In the genomic region with DNA sequence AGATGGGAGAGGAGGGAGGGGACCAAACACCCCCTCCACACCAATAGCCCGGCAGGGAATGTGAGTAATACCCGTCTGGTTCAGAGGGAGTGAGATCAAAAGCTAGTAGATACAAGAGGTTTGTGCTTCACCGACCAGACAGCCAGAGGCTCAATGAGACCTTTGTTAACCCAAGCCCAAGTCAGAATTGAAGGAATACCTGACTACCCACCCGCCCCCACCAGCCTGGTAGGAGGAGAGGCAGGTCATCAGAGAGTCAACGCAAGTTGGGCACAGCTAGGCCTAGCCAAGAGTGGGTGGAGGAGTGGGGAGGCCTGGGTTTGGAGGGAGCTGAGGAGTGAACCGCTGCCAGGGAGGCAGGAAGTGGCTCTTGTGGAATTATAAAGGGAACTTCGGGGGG, we compare ENCODE assay signal across 15 mouse cellular contexts. TPM values are rescaled to one million over a fixed set of nuclear protein-coding genes. Genes with fewer than 3 reads are reported as not detected.
DNase-seq lines count a peak whose midpoint lies in the region; ATAC-seq lines count a peak whose summit lies in the region.
"Had no signal": no experiment of that assay in that cellular context is flagged by ENCODE, and none has a peak within 500 bp of the region (broad histone marks: within the 10 kb centered on the region; RNA-seq: fewer than 3 reads in every experiment).

No protein-coding gene starts in this region.

- peak; percentile 52 for DNase-seq in 3T3-L1 (ENCODE audit: low read depth, low spot score)
- DNase-seq in Muller cell, postnatal 12 days (ENCODE audit: inconsistent ontology term) = peak; percentile 86
- DNase-seq in hindbrain, embryonic 11.5 days (ENCODE audit: low spot score) = peak; percentile 6
- peak; percentile 46 for DNase-seq in midbrain, embryonic 14.5 days
- DNase-seq in adrenal gland, postnatal 4 days (ENCODE audit: low spot score in 2 of 2) = no peak
- no peak for DNase-seq in urinary bladder, postnatal 10 days (ENCODE audit: low spot score)
- no peak for DNase-seq in left cerebral cortex, adult 18-20 months (ENCODE audit: low spot score in 2 of 2)
- no peak for DNase-seq in layer of hippocampus, postnatal 10 days (ENCODE audit: low spot score in 2 of 2)

- H3K27me3 ChIP-seq in hindbrain, embryonic 11.5 days (ENCODE audit: control insufficient read depth, insufficient read depth, low read length) = no peaks in the 10 kb centered on the region
- H3K27me3 ChIP-seq in midbrain, embryonic 14.5 days (ENCODE audit: control insufficient read depth, insufficient read depth, low read length) = no peaks in the 10 kb centered on the region

- H3K27ac ChIP-seq in hindbrain, embryonic 11.5 days (ENCODE audit: low read depth, low read length) = no peak overlapping the region
- peak overlapping the region; percentile 49 for H3K27ac ChIP-seq in midbrain, embryonic 14.5 days (replicated peaks; ENCODE audit: low read depth, low read length)
- H3K27ac ChIP-seq: embryonic facial prominence, embryonic 12.5 days had no signal

- H3K4me1 ChIP-seq in hindbrain, embryonic 11.5 days (replicated peaks; ENCODE audit: control insufficient read depth, insufficient read depth, low read length) = peaks cover 46% of the 10 kb centered on the region
- H3K4me1 ChIP-seq in midbrain, embryonic 14.5 days (ENCODE audit: control insufficient read depth, insufficient read depth, low read length) = peaks cover 93% of the 10 kb centered on the region

- H3K36me3 ChIP-seq in hindbrain, embryonic 11.5 days (ENCODE audit: control insufficient read depth, insufficient read depth, low read length) = no peaks in the 10 kb centered on the region
- H3K36me3 ChIP-seq in midbrain, embryonic 14.5 days (ENCODE audit: control insufficient read depth, insufficient read depth, low read length) = 0 out of 2 replicates have a peak, but pooled peaks cover 9% of the 10 kb centered on the region
- H3K36me3 ChIP-seq: embryonic facial prominence, embryonic 12.5 days; G1E had no signal

- no peak overlapping the region for H3K9ac ChIP-seq in hindbrain, embryonic 11.5 days (ENCODE audit: low read depth, low read length)
- peak overlapping the region; percentile 30; the same call in 1 of the 2 replicates for H3K9ac ChIP-seq in midbrain, embryonic 14.5 days (replicated peaks; ENCODE audit: low read length)
- H3K9ac ChIP-seq: embryonic facial prominence, embryonic 12.5 days had no signal

- no peak overlapping the region for H3K4me3 ChIP-seq in hindbrain, embryonic 11.5 days (ENCODE audit: low read depth, low read length)
- 0 out of 2 replicates have a peak overlapping the region, but pooled peaks have one; percentile 10 for H3K4me3 ChIP-seq in midbrain, embryonic 14.5 days (replicated peaks; ENCODE audit: low read depth, low read length)
- H3K4me3 ChIP-seq: embryonic facial prominence, embryonic 12.5 days had no signal

- no peak overlapping the region for H3K4me2 ChIP-seq in hindbrain, embryonic 11.5 days (replicated peaks; ENCODE audit: low read depth, low read length)
- H3K4me2 ChIP-seq in midbrain, embryonic 14.5 days (ENCODE audit: low read length) = peak overlapping the region; percentile 88
- H3K4me2 ChIP-seq: embryonic facial prominence, embryonic 12.5 days had no signal

- no peak for ATAC-seq in hindbrain, embryonic 11.5 days (ENCODE audit: low FRiP score)
- ATAC-seq in midbrain, embryonic 14.5 days (ENCODE audit: low FRiP score, low TSS enrichment) = no peak

- 14% methylated on average over 6 of the region's 7 CpGs for WGBS in hindbrain, embryonic 11.5 days
- 7% methylated on average over 7 of the region's 7 CpGs for WGBS in midbrain, embryonic 14.5 days

- no peaks in the 10 kb centered on the region for H3K9me3 ChIP-seq in hindbrain, embryonic 11.5 days (ENCODE audit: control insufficient read depth, low read length)
- no peaks in the 10 kb centered on the region for H3K9me3 ChIP-seq in midbrain, embryonic 14.5 days (ENCODE audit: control insufficient read depth, low read length)
- H3K9me3 ChIP-seq: embryonic facial prominence, embryonic 12.5 days; G1E had no signal

RNA-seq across cellular contexts. Expression of a gene that starts 5.1 kb away (rescaled TPM):
- 2.9 and 4.8 TPM in 2 replicates for polyA plus RNA-seq in hindbrain, embryonic 11.5 days (2014; fragmentation: Nextera tagmentation; extraction: Ambion mirVana)
- polyA plus RNA-seq in midbrain, embryonic 14.5 days (2014; fragmentation: Nextera tagmentation; extraction: Ambion mirVana) = 4.4 and 4.5 TPM in 2 replicates
- under 1 TPM; 0.17 to 0.25 TPM for total RNA-seq in adrenal gland, postnatal 4 days (2021)
- total RNA-seq in left cerebral cortex, adult 18-20 months (2021) = 1 to 10 TPM; 3.4 to 5.2 TPM
- 1 to 10 TPM; 1.7 TPM for total RNA-seq in layer of hippocampus, postnatal 10 days (2021)
- total RNA-seq: monocyte, adult 5-6 weeks had no signal
- polyA plus RNA-seq: G1E; liver, embryonic 16.5 days had no signal

RNA-seq across cellular contexts. Expression of a gene that starts 5.1 kb away (rescaled TPM):
- 8.9 and 11.3 TPM in 2 replicates for polyA plus RNA-seq in hindbrain, embryonic 11.5 days (2014; fragmentation: Nextera tagmentation; extraction: Ambion mirVana)
- polyA plus RNA-seq in midbrain, embryonic 14.5 days (2014; fragmentation: Nextera tagmentation; extraction: Ambion mirVana) = 21.2 and 23.2 TPM in 2 replicates
- total RNA-seq in adrenal gland, postnatal 4 days (2021) = under 1 TPM; 0.17 to 0.67 TPM
- 1 to 10 TPM; 4.8 to 7.6 TPM for total RNA-seq in left cerebral cortex, adult 18-20 months (2021)
- total RNA-seq in layer of hippocampus, postnatal 10 days (2021) = 1 to 10 TPM; 4.9 TPM
- total RNA-seq: heart, adult 8-10 months; monocyte, adult 5-6 weeks had no signal
- polyA plus RNA-seq: G1E; liver, embryonic 16.5 days had no signal

RNA-seq across cellular contexts. Expression of a gene that starts 33.2 kb away (rescaled TPM):
- polyA plus RNA-seq in hindbrain, embryonic 11.5 days (2014; fragmentation: Nextera tagmentation; extraction: Ambion mirVana) = not detected in 2 replicates
- polyA plus RNA-seq in midbrain, embryonic 14.5 days (2014; fragmentation: Nextera tagmentation; extraction: Ambion mirVana) = 0.70 TPM in 1 of 2 replicates, not detected in the other
- total RNA-seq in adrenal gland, postnatal 4 days (2021) = not detected
- not detected for total RNA-seq in left cerebral cortex, adult 18-20 months (2021)
- total RNA-seq in layer of hippocampus, postnatal 10 days (2021) = not detected
- total RNA-seq: G1E; heart, adult 8-10 months; monocyte, adult 5-6 weeks had no signal
- polyA plus RNA-seq: embryonic facial prominence, embryonic 12.5 days; G1E; kidney, embryonic 16.5 days; liver, embryonic 16.5 days; urinary bladder, adult 2 months had no signal

RNA-seq across cellular contexts. Expression of a gene that starts 56.9 kb away (rescaled TPM):
- polyA plus RNA-seq in hindbrain, embryonic 11.5 days (2014; fragmentation: Nextera tagmentation; extraction: Ambion mirVana) = 0.82 and 1.1 TPM in 2 replicates
- 0.63 and 1.1 TPM in 2 replicates for polyA plus RNA-seq in midbrain, embryonic 14.5 days (2014; fragmentation: Nextera tagmentation; extraction: Ambion mirVana)
- total RNA-seq in adrenal gland, postnatal 4 days (2021) = 10 to 100 TPM; 24.8 to 25.1 TPM
- total RNA-seq in left cerebral cortex, adult 18-20 months (2021) = 10 to 100 TPM; 30.5 to 36.1 TPM
- total RNA-seq in layer of hippocampus, postnatal 10 days (2021) = 10 to 100 TPM; 19.3 to 23.4 TPM
- total RNA-seq: monocyte, adult 5-6 weeks had no signal

Comparison
In these comparisons a context has a peak if more than half of its experiments do, and no peak if none do; other contexts are left out.
1. DNase-seq: peak in 3T3-L1 (single experiment), Muller cell, postnatal 12 days (single experiment), hindbrain, embryonic 11.5 days (single experiment) and midbrain, embryonic 14.5 days (single experiment); none in adrenal gland, postnatal 4 days (0 of 2), urinary bladder, postnatal 10 days (single experiment), left cerebral cortex, adult 18-20 months (0 of 2) and layer of hippocampus, postnatal 10 days (0 of 2).